Mouse (Mus musculus) liver, postnatal 0 days (tissue): ENCODE results near the gene 2010300C02Rik. TPM values are rescaled to one million over a fixed set of nuclear protein-coding genes. Genes with fewer than 3 reads are reported as not detected.
A peak's percentile ranks its signal among the peaks of the same experiment; 100 is the strongest.

Experiments
- ATAC-seq: fragments of 200-750 bp; cut with Nextera tagmentation; 2 replicates; pipeline ENCODE4 v1.8.0; 2017; ENCODE audit warnings: mild to moderate bottlenecking, moderate library complexity
- DNase-seq: peaks from one replicate; pipeline ENCODE4 v3.0.0-alpha.2; 2016
- H3K27ac ChIP-seq: fragments of 300-500 bp; sonication (generic); 2 replicates; pipeline ENCODE4 v1.5.1; 2014; ENCODE audit warnings: antibody characterized with exemption, moderate library complexity, mild to moderate bottlenecking, low read depth
- H3K27me3 ChIP-seq: fragments of 300-500 bp; sonication (generic); 2 replicates; pipeline ENCODE4 v1.6.1; 2014; ENCODE audit warnings: low read length, control low read depth, mixed read lengths; ENCODE audit not compliant: insufficient read depth
- H3K36me3 ChIP-seq: fragments of 300-500 bp; sonication (generic); replicated peaks from 2 replicates; pipeline ENCODE4 v1.6.1; 2014; ENCODE audit warnings: mild to moderate bottlenecking, control low read depth, low read length, moderate library complexity, mixed read lengths; ENCODE audit not compliant: insufficient read depth
- H3K4me1 ChIP-seq: fragments of 300-500 bp; sonication (generic); 2 replicates; pipeline ENCODE4 v1.6.1; 2014; ENCODE audit warnings: antibody characterized with exemption, mild to moderate bottlenecking, control low read depth; ENCODE audit not compliant: insufficient read depth
- H3K4me2 ChIP-seq: fragments of 300-500 bp; sonication (generic); 2 replicates; pipeline ENCODE4 v1.6.1; 2014; ENCODE audit warnings: low read depth, mild to moderate bottlenecking, low read length, moderate library complexity, mixed read lengths
- H3K4me3 ChIP-seq: fragments of 300-500 bp; sonication (generic); 2 replicates; pipeline ENCODE4 v1.5.1; 2014; ENCODE audit warnings: low read depth, low read length
- H3K9ac ChIP-seq: fragments of 300-500 bp; sonication (generic); replicated peaks from 2 replicates; pipeline ENCODE4 v1.6.1; 2014; ENCODE audit warnings: mild to moderate bottlenecking, moderate library complexity
- H3K9me3 ChIP-seq: fragments of 300-500 bp; sonication (generic); 2 replicates; pipeline ENCODE4 v1.6.1; 2016; ENCODE audit warnings: mild to moderate bottlenecking, control low read depth, low read length, mixed read lengths
- CTCF ChIP-seq: sonication (generic); IDR thresholded peaks from 2 replicates; pipeline ENCODE4 v1.5.1; 2016; ENCODE audit warnings: antibody characterized with exemption, low read depth
- EP300 ChIP-seq: IDR thresholded peaks from 2 replicates; pipeline ENCODE4 v1.6.1; 2016; ENCODE audit warnings: antibody characterized with exemption, low read depth, mild to moderate bottlenecking
- WGBS: fragments of 180-500 bp; shearing (Covaris S2); extraction: QIAGEN DNeasy Blood & Tissue Kit; methylation state at CpG from one replicate; pipeline ENCODE4 v1.1.7; 2014; ENCODE audit not compliant: insufficient replicate concordance; 5-methylcytosine and 5-hydroxymethylcytosine counted together
- polyA plus RNA-seq: library from polyadenylated mRNA; unstranded; fragments of >200 nt; fragmentation: Nextera tagmentation; extraction: Ambion mirVana; gene quantifications from 2 replicates; pipeline ENCODE4 v1.2.1, GENCODE M21; 2015

Gene 2010300C02Rik
- polyA plus RNA-seq, 1 experiment from 2014 or later, result 0.20 TPM

- Histone ChIP-seq H3K4me3 (no peak overlapping the region), H3K4me1 (no peaks in the 10 kb centered on the region), H3K4me2 (no peak overlapping the region), H3K36me3 (no peaks in the 10 kb centered on the region), H3K9ac (no peak overlapping the region), H3K27me3 (no peaks in the 10 kb centered on the region), H3K9me3 (no peaks in the 10 kb centered on the region), H3K27ac (no peak overlapping the region)
- ATAC-seq (no peak), DNase-seq (no peak)
- WGBS, result 74% methylated on average over 10 of the region's 10 CpGs
- TF ChIP-seq EP300, result no peak
- TF ChIP-seq CTCF, result no peak
Measured at GRCm38 (mm10) chr1:37630412-37631210, 89.3 kb downstream of the 2010300C02Rik start.

- Histone ChIP-seq H3K27ac (no peak overlapping the region), H3K4me3 (no peak overlapping the region), H3K4me1 (no peaks in the 10 kb centered on the region), H3K36me3 (no peaks in the 10 kb centered on the region), H3K9ac (no peak overlapping the region), H3K27me3 (no peaks in the 10 kb centered on the region), H3K4me2 (no peak overlapping the region), H3K9me3 (no peaks in the 10 kb centered on the region)
- TF ChIP-seq CTCF (no peak), EP300 (no peak)
- no peak for DNase-seq
- WGBS, result 77% methylated on average over 5 of the region's 5 CpGs
- no peak for ATAC-seq
Measured at GRCm38 (mm10) chr1:37629876-37630275, 90.0 kb downstream of the 2010300C02Rik start.

GRCm38 (mm10) chr1:37628749-37629148 lies 91.1 kb downstream of the 2010300C02Rik start:
- no peak overlapping the region for H3K4me3 ChIP-seq
- H3K9me3 ChIP-seq, result no peaks in the 10 kb centered on the region
- no peaks in the 10 kb centered on the region for H3K36me3 ChIP-seq
- no peak overlapping the region for H3K4me2 ChIP-seq
- ATAC-seq (no peak), DNase-seq (no peak)
- WGBS, result 56% methylated on average over 6 of the region's 6 CpGs
- no peak overlapping the region for H3K9ac ChIP-seq
- no peak overlapping the region for H3K27ac ChIP-seq
- no peak for TF ChIP-seq CTCF
- TF ChIP-seq EP300, result no peak
- H3K27me3 ChIP-seq, result no peaks in the 10 kb centered on the region
- no peaks in the 10 kb centered on the region for H3K4me1 ChIP-seq

GRCm38 (mm10) chr1:37624185-37624584 lies 95.7 kb downstream of the 2010300C02Rik start:
- H3K27me3 ChIP-seq, result no peaks in the 10 kb centered on the region
- no peak overlapping the region for H3K27ac ChIP-seq
- TF ChIP-seq EP300 (no peak), CTCF (peak; percentile 26; the same call in 1 of the 2 replicates)
- no peak overlapping the region for H3K4me3 ChIP-seq
- no peak overlapping the region for H3K9ac ChIP-seq
- H3K9me3 ChIP-seq, result no peaks in the 10 kb centered on the region
- WGBS, result 78% methylated on average over 17 of the region's 17 CpGs
- no peak for ATAC-seq
- no peaks in the 10 kb centered on the region for H3K36me3 ChIP-seq
- DNase-seq, result no peak
- no peak overlapping the region for H3K4me2 ChIP-seq
- no peaks in the 10 kb centered on the region for H3K4me1 ChIP-seq

- DNase-seq (no peak), ATAC-seq (no peak)
- no peak overlapping the region for H3K4me2 ChIP-seq
- H3K27ac ChIP-seq, result no peak overlapping the region
- 0 out of 2 replicates have a peak, but pooled peaks cover 6% of the 10 kb centered on the region for H3K4me1 ChIP-seq
- no peaks in the 10 kb centered on the region for H3K27me3 ChIP-seq
- H3K4me3 ChIP-seq, result no peak overlapping the region
- no peaks in the 10 kb centered on the region for H3K9me3 ChIP-seq
- no peak overlapping the region for H3K9ac ChIP-seq
- WGBS, result 50% methylated on average over 6 of the region's 6 CpGs
- no peaks in the 10 kb centered on the region for H3K36me3 ChIP-seq
- TF ChIP-seq EP300, result no peak
- TF ChIP-seq CTCF, result no peak
Measured at GRCm38 (mm10) chr1:37622049-37622448, 97.8 kb downstream of the 2010300C02Rik start.

GRCm38 (mm10) chr1:37619542-37619941 lies 100.3 kb downstream of the 2010300C02Rik start:
- no peaks in the 10 kb centered on the region for H3K27me3 ChIP-seq
- 44% methylated on average over 1 of the region's 1 CpGs for WGBS
- H3K9me3 ChIP-seq, result no peaks in the 10 kb centered on the region
- H3K36me3 ChIP-seq, result no peaks in the 10 kb centered on the region
- no peak for DNase-seq
- no peak overlapping the region for H3K27ac ChIP-seq
- no peak overlapping the region for H3K9ac ChIP-seq
- no peak overlapping the region for H3K4me3 ChIP-seq
- no peak for ATAC-seq
- H3K4me2 ChIP-seq, result no peak overlapping the region
- 0 out of 2 replicates have a peak, but pooled peaks cover 6% of the 10 kb centered on the region for H3K4me1 ChIP-seq
- TF ChIP-seq CTCF, result no peak
- no peak for TF ChIP-seq EP300
